Mouse (Mus musculus) olfactory bulb, adult 2 months (tissue): ENCODE results near the gene Fancd2. TPM values are rescaled to one million over a fixed set of nuclear protein-coding genes. Genes with fewer than 3 reads are reported as not detected.

Source experiments
- H3K27ac ChIP-seq: fragments of 200-500 bp; 2 replicates; pipeline ENCODE4 v1.5.1; 2012; ENCODE audit warnings: low read depth, low read length; ENCODE audit not compliant: insufficient read depth
- H3K4me1 ChIP-seq: fragments of 200-500 bp; 2 replicates; pipeline ENCODE4 v1.6.1; 2012; ENCODE audit warnings: low read length; ENCODE audit not compliant: control insufficient read depth, insufficient read depth
- H3K4me3 ChIP-seq: fragments of 200-500 bp; 2 replicates; pipeline ENCODE4 v1.5.1; 2012; ENCODE audit warnings: mild to moderate bottlenecking, low read depth, low read length, moderate library complexity; ENCODE audit not compliant: insufficient read depth
- CTCF ChIP-seq: fragments of 200-500 bp; IDR thresholded peaks from 2 replicates; pipeline ENCODE4 v1.5.1; 2012; ENCODE audit warnings: low read depth, mild to moderate bottlenecking, low read length, moderate library complexity; ENCODE audit not compliant: insufficient read depth
- POLR2A ChIP-seq: fragments of 200-500 bp; IDR thresholded peaks from 2 replicates; pipeline ENCODE4 v1.6.1; 2012; ENCODE audit warnings: mild to moderate bottlenecking, low read depth, low read length, moderate library complexity; ENCODE audit not compliant: insufficient read depth
- WGBS: fragments of 180-500 bp; shearing (Covaris S2); methylation state at CpG from one replicate; pipeline ENCODE4 v1.1.7; 2018; 5-methylcytosine and 5-hydroxymethylcytosine counted together
- polyA plus RNA-seq: library from polyadenylated mRNA; stranded (reverse); fragments of >200 nt; gene quantifications from 2 replicates; pipeline ENCODE4 v1.2.4, GENCODE M21; 2012; ENCODE audit warnings: low replicate concordance; ENCODE audit not compliant: missing spikeins, insufficient read depth, insufficient read length

Fancd2 gene
- polyA plus RNA-seq, result not detected in 2 replicates

- no peaks in the 10 kb centered on the region for H3K4me1 ChIP-seq
- H3K27ac ChIP-seq, result no peak within 1 kb of the TSS; the same call in 1 of the 2 replicates
- TF ChIP-seq CTCF (no peak), POLR2A (peak; percentile 75)
- under 1% methylated on average over 47 of the region's 47 CpGs for WGBS
- peak within 1 kb of the TSS; percentile 77 for H3K4me3 ChIP-seq
Observed at GRCm38 (mm10) chr6:113530932-113531839, at the start of gene Fancd2, which contains the start of gene Emc3. TSS of gene Fancd2 (plus strand) at chr6:113531682. TSS of gene Emc3 (minus strand) at chr6:113531652.

DNA sequence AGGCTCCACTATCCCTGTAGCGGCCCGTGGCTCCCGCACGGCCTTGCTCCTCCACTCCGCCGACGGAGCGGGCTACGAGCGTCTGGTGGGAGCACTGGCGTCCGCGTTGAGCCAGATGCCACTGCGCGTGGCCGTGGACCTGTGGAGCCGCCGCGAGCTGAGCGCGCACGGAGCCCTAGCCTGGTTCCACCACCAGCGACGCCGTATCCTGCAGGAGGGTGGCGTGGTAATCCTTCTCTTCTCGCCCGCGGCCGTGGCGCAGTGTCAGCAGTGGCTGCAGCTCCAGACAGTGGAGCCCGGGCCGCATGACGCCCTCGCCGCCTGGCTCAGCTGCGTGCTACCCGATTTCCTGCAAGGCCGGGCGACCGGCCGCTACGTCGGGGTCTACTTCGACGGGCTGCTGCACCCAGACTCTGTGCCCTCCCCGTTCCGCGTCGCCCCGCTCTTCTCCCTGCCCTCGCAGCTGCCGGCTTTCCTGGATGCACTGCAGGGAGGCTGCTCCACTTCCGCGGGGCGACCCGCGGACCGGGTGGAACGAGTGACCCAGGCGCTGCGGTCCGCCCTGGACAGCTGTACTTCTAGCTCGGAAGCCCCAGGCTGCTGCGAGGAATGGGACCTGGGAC is 48.9 kb upstream of the Fancd2 start:
- H3K27ac ChIP-seq, result peak overlapping the region; percentile 91
- TF ChIP-seq POLR2A, result 0 out of 2 replicates have a peak, but pooled peaks have one; percentile 37
- no peak for TF ChIP-seq CTCF
- 2% methylated on average over 65 of the region's 65 CpGs for WGBS
- peaks cover 26% of the 10 kb centered on the region for H3K4me1 ChIP-seq
- H3K4me3 ChIP-seq, result peak overlapping the region; percentile 82

DNA sequence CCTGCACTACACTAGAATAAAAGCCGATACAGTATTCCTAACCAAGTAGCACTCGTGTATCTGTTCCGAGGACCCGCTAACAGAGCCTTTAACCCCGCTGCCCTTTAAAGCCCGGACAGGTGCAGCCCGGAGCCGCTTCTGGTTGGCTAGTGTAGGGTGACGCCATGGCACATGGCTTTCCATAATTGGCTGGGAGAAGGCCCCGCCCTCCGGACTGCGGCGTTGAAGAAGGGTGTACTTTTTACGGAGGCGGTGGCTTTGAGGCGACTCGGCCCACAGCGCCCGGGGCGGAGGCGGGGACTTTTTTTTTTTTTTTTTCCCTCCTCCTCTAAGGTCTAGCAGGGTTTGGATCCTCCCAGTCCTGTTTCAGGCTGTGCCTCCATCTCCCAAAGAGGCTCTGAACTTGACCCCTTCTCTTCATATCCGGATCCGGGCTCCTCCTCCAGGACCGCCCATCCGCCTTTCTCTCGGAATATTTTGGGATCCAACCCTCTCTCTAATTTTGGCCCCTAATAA is 48.3 kb upstream of the Fancd2 start, which contains the start of gene Creld1:
Creld1 (plus strand) TSS at position 198 of the 516 bp plus-strand sequence.
- peak within 1 kb of the TSS; percentile 82 for H3K4me3 ChIP-seq
- TF ChIP-seq POLR2A, result no peak; the same call in 1 of the 2 replicates
- no peak for TF ChIP-seq CTCF
- under 1% methylated on average over 26 of the region's 26 CpGs for WGBS
- H3K4me1 ChIP-seq, result peaks cover 32% of the 10 kb centered on the region
- H3K27ac ChIP-seq, result peak within 1 kb of the TSS; percentile 93

DNA sequence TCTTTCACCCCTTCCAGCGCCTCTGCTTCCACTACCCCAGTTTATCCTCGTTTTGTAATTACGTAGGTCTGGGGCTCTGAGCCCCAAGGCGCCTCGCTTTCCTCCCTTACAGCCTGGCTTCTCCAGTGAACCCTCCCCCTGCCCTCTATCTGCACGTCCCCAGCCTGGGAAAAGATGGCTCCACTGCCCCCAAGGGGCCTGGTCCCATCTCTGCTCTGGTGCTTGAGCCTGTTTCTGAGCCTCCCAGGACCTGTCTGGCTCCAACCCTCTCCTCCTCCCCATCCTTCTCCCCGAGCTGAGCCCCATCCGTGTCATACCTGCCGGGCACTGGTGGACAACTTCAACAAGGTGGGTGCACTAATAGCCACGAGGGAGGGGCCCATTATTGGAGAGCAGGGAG is 47.8 kb upstream of the Fancd2 start:
- 8% methylated on average over 10 of the region's 10 CpGs for WGBS
- TF ChIP-seq POLR2A (no peak), CTCF (peak; percentile 18; the same call in 1 of the 2 replicates)
- Histone ChIP-seq H3K4me3 (peak overlapping the region; percentile 82), H3K4me1 (peaks cover 35% of the 10 kb centered on the region), H3K27ac (peak overlapping the region; percentile 93)

DNA sequence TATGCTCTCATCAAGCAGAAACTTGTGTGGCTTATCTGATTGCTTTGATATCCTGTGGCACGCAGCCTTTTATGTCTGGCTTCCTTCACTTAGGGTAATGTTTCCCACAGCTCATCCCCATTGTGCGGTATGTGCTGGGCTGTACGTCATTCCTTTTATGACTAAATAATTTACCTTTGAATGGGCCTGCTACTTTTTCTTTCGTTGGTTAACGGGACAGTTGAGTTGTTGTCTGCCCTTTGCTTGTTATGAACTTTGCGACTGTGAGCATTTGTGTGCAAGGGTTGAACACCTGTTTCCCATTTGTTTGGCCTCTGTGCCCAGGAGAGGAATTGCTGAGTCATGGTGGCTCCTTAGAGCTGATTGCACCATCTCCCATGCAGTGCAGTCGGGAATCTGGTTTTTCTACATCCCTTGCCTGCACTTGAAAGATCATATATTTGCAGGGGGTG is 44.3 kb upstream of the Fancd2 start:
- no peak overlapping the region for H3K4me3 ChIP-seq
- TF ChIP-seq CTCF, result no peak
- TF ChIP-seq POLR2A, result no peak
- no peak overlapping the region for H3K27ac ChIP-seq
- 46% methylated on average over 7 of the region's 7 CpGs for WGBS
- peaks cover 30% of the 10 kb centered on the region for H3K4me1 ChIP-seq

- H3K27ac ChIP-seq, result no peak overlapping the region
- no peak overlapping the region for H3K4me3 ChIP-seq
- TF ChIP-seq POLR2A, result no peak
- no peak for TF ChIP-seq CTCF
- H3K4me1 ChIP-seq, result peaks cover 46% of the 10 kb centered on the region
- WGBS, result 96% methylated on average over 14 of the region's 14 CpGs
Observed at GRCm38 (mm10) chr6:113489410-113489809, 42.1 kb upstream of the Fancd2 start.

- H3K4me1 ChIP-seq, result peaks cover 53% of the 10 kb centered on the region
- H3K4me3 ChIP-seq, result no peak overlapping the region
- H3K27ac ChIP-seq, result peak overlapping the region; percentile 59
- WGBS, result 46% methylated on average over 24 of the region's 24 CpGs
- TF ChIP-seq CTCF (no peak), POLR2A (no peak)
Observed at GRCm38 (mm10) chr6:113492101-113492864, 39.2 kb upstream of the Fancd2 start.

- H3K4me3 ChIP-seq, result peak overlapping the region; percentile 43
- 3% methylated on average over 54 of the region's 54 CpGs for WGBS
- H3K4me1 ChIP-seq, result peaks cover 41% of the 10 kb centered on the region
- TF ChIP-seq POLR2A, result no peak
- peak; percentile 74 for TF ChIP-seq CTCF
- H3K27ac ChIP-seq, result 0 out of 2 replicates have a peak overlapping the region, but pooled peaks have one; percentile 9
Observed at GRCm38 (mm10) chr6:113494258-113494788, 37.2 kb upstream of the Fancd2 start.
